Mouse (Mus musculus) forebrain, embryonic 10.5 days (tissue): ENCODE results near the gene Pdss2. TPM values are rescaled to one million over a fixed set of nuclear protein-coding genes. Genes with fewer than 3 reads are reported as not detected.

ENCODE experiments used
- DNase-seq: peaks from one replicate; pipeline ENCODE4 v3.0.0-alpha.2; 2017; ENCODE audit warnings: low spot score; ENCODE audit errors: extremely low spot score
- H3K27ac ChIP-seq: fragments of 300-500 bp; sonication (generic); 2 replicates; pipeline ENCODE4 v1.5.1; 2016; ENCODE audit warnings: mild to moderate bottlenecking
- H3K27me3 ChIP-seq: fragments of 300-500 bp; sonication (generic); 2 replicates; pipeline ENCODE4 v1.6.1; 2016; ENCODE audit warnings: mild to moderate bottlenecking; ENCODE audit not compliant: poor library complexity, severe bottlenecking
- H3K36me3 ChIP-seq: fragments of 300-500 bp; sonication (generic); replicated peaks from 2 replicates; pipeline ENCODE4 v1.6.1; 2016; ENCODE audit warnings: mild to moderate bottlenecking, moderate library complexity
- H3K4me1 ChIP-seq: fragments of 300-500 bp; sonication (generic); 2 replicates; pipeline ENCODE4 v1.6.1; 2016
- H3K4me3 ChIP-seq: fragments of 300-500 bp; sonication (generic); 2 replicates; pipeline ENCODE4 v1.5.1; 2016; ENCODE audit warnings: mild to moderate bottlenecking, moderate library complexity
- H3K9me3 ChIP-seq: fragments of 300-500 bp; sonication (generic); 2 replicates; pipeline ENCODE4 v1.6.1; 2016; ENCODE audit warnings: mild to moderate bottlenecking, moderate library complexity
- WGBS: fragments of 180-500 bp; shearing (Covaris S2); methylation state at CpG from one replicate; pipeline ENCODE4 v1.1.7; 2016; 5-methylcytosine and 5-hydroxymethylcytosine counted together
- polyA plus RNA-seq: library from polyadenylated mRNA; unstranded; fragments of >200 nt; fragmentation: Nextera tagmentation; extraction: Ambion mirVana; gene quantifications from 2 replicates; pipeline ENCODE4 v1.2.1, GENCODE M21; 2016

Pdss2 gene
- polyA plus RNA-seq, 1 experiment from 2014 or later: 17.1 TPM

DNA sequence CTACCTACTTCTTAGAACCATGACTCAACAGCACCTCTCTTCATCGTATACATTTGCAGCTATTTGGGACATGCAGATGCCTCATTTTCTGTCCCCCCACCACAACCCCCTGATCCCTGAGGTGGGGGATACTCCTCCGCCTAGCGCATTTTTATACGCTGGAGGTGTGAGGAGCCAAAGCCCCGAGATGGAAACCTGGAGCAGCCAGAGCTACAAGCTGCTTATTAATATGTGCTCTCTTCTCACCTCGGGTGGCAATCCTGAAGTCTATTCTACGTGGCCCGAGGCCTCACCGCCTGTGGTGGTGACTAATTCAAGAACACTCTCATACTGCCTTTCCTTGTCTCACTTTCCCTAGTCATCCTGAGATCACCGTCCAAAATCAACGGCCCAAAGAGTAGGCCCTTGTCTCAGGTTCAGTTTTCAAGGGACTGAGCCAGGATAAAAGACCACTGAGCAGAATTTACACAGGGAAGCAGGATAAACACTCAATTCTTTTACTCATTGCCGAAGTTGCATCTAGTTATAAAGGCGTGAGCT lies 3.9 kb upstream of the Pdss2 start:
- H3K27me3 ChIP-seq: no peaks in the 10 kb centered on the region
- no peak overlapping the region for H3K4me3 ChIP-seq
- WGBS: 93% methylated on average over 13 of the region's 13 CpGs
- no peaks in the 10 kb centered on the region for H3K36me3 ChIP-seq
- peaks cover 17% of the 10 kb centered on the region for H3K4me1 ChIP-seq
- no peak overlapping the region for H3K27ac ChIP-seq
- DNase-seq: no peak
- no peaks in the 10 kb centered on the region for H3K9me3 ChIP-seq

DNA sequence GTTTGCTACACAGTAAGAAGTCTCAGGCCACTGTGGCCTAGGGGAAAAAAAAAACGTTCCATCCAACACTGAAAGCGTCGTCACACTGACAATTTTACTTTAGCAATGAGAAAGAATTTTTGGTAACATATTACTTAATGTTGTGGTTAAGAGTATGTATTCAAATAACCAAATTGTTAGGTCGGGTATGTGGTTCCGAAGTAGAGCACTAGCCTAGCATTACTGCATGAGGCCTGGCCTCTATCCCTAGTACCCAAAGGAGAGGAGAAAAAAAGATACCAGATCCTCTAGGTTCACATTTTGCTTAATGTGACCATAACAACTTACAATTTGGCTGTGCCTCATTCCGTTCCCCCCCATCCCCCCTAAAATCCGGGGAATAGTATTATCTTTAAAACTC lies 807 bp upstream of the Pdss2 start:
- 22% methylated on average over 7 of the region's 7 CpGs for WGBS
- peak overlapping the region; percentile 91 for H3K4me3 ChIP-seq

DNA sequence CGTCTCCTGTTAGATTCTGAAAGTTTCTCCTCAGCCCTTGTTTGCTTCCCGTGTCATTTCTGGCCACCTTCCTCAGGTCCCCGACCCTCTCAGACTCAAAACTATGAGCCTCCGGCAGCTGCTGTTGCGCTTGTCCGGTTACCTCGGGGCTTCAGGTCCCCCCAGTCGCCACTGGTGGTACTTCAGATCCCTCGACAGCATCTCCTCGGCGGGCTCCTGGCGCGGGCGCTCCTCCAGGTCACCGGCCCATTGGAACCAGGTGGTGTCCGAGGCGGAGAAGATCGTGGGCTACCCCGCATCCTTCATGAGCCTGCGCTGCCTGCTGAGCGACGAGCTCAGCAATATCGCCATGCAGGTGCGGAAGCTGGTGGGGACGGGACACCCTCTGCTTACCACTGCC lies 373 bp downstream of the Pdss2 start:
- WGBS: 0% methylated on average over 25 of the region's 25 CpGs
- H3K27ac ChIP-seq: peak overlapping the region; percentile 95
- DNase-seq: no peak
- H3K9me3 ChIP-seq: no peaks in the 10 kb centered on the region
- H3K27me3 ChIP-seq: no peaks in the 10 kb centered on the region
- no peaks in the 10 kb centered on the region; the same call in 1 of the 2 replicates for H3K36me3 ChIP-seq
- peaks cover 20% of the 10 kb centered on the region for H3K4me1 ChIP-seq
- H3K4me3 ChIP-seq: peak overlapping the region; percentile 91

More for the DNA sequence above, 807 bp upstream of the Pdss2 start:
- Histone ChIP-seq H3K27ac (peak overlapping the region; percentile 95), H3K36me3 (no peaks in the 10 kb centered on the region; the same call in 1 of the 2 replicates), H3K4me1 (peaks cover 20% of the 10 kb centered on the region), H3K9me3 (no peaks in the 10 kb centered on the region), H3K27me3 (no peaks in the 10 kb centered on the region)
- no peak for DNase-seq

DNA sequence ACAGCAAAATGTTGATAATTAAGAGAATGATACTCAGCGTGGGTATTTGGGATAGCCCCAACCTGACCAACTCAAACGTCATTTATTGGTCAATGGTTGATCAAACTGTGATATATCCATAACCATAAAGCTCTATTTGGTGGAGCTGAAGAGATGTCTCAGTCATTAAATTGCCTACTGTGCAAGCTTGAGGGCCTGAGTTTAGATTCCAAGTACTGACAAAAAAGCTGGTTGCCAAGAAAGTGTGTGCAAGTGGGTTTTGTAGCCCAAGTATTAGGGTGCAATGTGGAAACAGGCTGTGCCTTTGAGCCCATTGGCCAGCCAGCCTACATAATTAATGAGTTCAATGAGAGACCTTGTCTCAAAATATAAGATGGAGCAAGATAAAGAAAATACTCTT lies 2.1 kb downstream of the Pdss2 start:
- H3K27ac ChIP-seq: no peak overlapping the region
- H3K9me3 ChIP-seq: no peaks in the 10 kb centered on the region
- no peak overlapping the region for H3K4me3 ChIP-seq
- no peak for DNase-seq
- 93% methylated on average over 2 of the region's 2 CpGs for WGBS
- no peaks in the 10 kb centered on the region; the same call in 1 of the 2 replicates for H3K36me3 ChIP-seq
- peaks cover 20% of the 10 kb centered on the region for H3K4me1 ChIP-seq
- no peaks in the 10 kb centered on the region for H3K27me3 ChIP-seq

DNA sequence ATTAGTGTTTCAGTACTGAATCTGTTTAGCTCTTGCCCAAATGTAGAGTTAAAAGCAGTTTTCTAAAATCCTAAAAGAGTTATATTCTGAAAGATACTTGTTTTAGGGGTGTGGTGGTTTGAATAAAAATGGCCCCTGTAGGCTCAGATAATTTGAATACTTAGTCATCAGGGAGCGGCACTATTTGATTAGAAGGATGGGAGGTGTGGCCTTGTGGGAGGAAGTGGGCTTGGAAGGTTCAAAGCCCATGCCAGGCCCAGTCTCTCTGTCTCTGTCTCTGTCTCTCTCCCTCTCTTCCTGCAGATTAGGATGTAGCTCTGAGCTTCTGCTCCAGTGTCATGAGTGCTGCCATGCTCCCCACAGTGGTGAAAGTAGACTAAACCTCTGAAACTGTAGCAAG lies 5.1 kb downstream of the Pdss2 start:
- no peak overlapping the region for H3K27ac ChIP-seq
- H3K9me3 ChIP-seq: no peaks in the 10 kb centered on the region
- 93% methylated on average over 1 of the region's 1 CpGs for WGBS
- H3K36me3 ChIP-seq: peaks cover 2% of the 10 kb centered on the region; the same call in 1 of the 2 replicates
- H3K4me3 ChIP-seq: no peak overlapping the region
- no peaks in the 10 kb centered on the region for H3K27me3 ChIP-seq
- DNase-seq: no peak
- H3K4me1 ChIP-seq: peaks cover 11% of the 10 kb centered on the region

DNA sequence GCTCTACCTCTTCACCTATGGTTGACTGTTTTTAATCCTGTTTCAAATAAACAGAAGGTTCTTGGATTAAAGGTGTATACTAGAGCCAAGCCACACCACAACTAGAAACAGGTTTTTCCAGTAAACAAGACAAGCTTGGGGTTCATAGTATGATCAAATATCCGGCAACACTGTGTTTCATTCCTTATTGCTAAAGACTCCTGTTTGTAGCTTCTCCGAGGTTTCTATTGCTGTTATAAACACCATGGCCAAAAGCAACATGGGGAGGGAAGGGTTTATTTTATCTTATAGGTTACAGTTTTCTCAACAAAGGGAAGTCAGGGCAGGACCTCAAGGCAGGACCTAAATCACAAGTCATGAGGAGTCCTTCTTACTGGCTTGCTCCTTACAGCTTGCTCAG lies 8.0 kb downstream of the Pdss2 start:
- no peaks in the 10 kb centered on the region for H3K27me3 ChIP-seq
- H3K9me3 ChIP-seq: no peaks in the 10 kb centered on the region
- H3K4me3 ChIP-seq: no peak overlapping the region
- DNase-seq: no peak
- WGBS: 94% methylated on average over 2 of the region's 2 CpGs
- H3K4me1 ChIP-seq: no peaks in the 10 kb centered on the region
- H3K36me3 ChIP-seq: peaks cover 2% of the 10 kb centered on the region; the same call in 1 of the 2 replicates
- H3K27ac ChIP-seq: no peak overlapping the region

DNA sequence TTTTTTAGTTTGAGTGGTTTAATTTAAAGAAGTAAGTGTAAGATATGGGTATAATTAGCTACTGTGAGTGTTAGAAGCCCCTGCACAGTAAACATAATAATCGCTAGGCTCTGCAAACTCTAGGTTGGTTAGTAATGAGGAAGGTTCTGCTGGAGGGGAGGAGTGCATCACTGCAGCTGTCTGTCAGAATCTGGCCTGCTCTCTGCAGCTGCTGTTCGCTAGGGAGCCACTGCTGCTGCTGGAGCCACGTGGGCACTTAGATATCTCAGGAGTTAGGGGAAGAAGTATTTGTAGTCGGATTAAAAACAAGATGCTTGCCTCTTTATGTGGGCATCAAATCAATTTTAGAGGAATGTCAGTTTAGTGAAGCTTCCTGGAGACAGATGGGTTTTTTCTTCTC lies 13.2 kb downstream of the Pdss2 start:
- H3K4me3 ChIP-seq: no peak overlapping the region
- no peaks in the 10 kb centered on the region for H3K4me1 ChIP-seq
- no peak overlapping the region for H3K27ac ChIP-seq
- 79% methylated on average over 4 of the region's 4 CpGs for WGBS
- H3K27me3 ChIP-seq: no peaks in the 10 kb centered on the region
- no peak for DNase-seq
- H3K36me3 ChIP-seq: peaks cover 5% of the 10 kb centered on the region
- H3K9me3 ChIP-seq: peaks cover 6% of the 10 kb centered on the region

DNA sequence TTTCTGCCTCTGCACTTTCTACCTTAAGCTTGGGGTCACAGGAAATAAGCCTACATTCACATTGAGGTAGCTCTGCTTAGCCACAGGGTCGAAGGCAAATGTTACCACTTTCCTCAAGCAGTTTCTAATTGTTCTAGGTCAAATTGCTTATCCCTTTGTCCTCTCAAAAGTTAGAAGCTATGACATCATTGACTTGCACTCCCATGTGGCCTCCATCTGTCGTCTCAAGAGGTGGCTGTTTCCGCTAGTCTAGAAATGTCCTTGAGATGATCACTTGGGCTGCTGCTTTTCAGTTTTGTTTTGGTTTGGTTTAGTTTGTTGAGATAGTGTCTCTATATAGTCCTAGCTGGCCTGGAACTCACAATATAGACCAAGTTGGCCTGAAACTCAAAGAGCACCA lies 13.7 kb downstream of the Pdss2 start:
- H3K9me3 ChIP-seq: peaks cover 11% of the 10 kb centered on the region
- peaks cover 10% of the 10 kb centered on the region for H3K36me3 ChIP-seq
- H3K27me3 ChIP-seq: no peaks in the 10 kb centered on the region
- DNase-seq: no peak
- H3K4me1 ChIP-seq: no peaks in the 10 kb centered on the region
- WGBS: 84% methylated on average over 3 of the region's 3 CpGs
- no peak overlapping the region for H3K27ac ChIP-seq
- no peak overlapping the region for H3K4me3 ChIP-seq

DNA sequence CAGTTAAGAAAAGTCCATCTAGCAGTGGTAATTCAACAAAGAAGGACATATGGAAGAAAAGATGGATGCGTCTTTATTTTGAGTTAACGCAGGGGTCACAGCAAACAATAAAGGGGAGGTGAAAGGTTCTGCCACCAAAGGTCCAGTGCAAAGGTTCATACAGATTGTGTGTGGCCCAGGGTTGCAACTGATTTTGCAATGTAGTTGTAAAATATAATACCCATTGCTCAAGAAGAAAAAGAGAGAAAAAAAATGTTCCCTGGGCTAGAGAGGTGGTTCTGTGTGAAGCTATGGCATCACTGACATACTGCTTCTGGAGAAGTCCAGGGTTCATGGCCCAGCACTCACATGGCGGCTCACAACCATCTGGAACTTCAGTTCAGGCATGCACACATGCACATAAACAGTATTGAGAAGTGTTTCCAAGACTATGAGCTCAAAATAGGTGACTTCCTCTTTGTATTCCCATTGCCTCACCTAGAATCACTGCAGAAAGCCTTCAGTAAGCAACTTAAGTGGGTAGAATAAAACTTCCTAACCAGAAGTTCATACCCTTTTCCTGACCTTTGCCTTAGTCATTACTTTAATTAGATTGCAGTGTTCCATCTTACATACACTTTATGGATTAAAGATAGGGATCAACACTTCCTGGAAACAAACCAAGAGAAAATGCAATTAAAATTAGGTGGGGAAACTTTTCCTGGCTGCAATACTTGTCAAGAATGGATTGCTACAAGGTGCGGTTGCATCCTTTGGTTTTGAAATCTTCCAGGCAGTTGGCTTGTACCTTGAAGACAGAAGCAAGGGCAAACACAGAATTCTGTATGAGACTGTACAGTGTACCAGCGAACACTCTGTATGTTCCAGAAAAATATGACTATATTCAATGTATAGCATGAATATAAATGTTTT lies 14.7 kb downstream of the Pdss2 start:
- Histone ChIP-seq H3K9me3 (peaks cover 12% of the 10 kb centered on the region), H3K27me3 (no peaks in the 10 kb centered on the region), H3K27ac (no peak overlapping the region), H3K4me3 (no peak overlapping the region), H3K36me3 (peaks cover 15% of the 10 kb centered on the region), H3K4me1 (no peaks in the 10 kb centered on the region)
- no peak for DNase-seq
- WGBS: 94% methylated on average over 5 of the region's 5 CpGs

DNA sequence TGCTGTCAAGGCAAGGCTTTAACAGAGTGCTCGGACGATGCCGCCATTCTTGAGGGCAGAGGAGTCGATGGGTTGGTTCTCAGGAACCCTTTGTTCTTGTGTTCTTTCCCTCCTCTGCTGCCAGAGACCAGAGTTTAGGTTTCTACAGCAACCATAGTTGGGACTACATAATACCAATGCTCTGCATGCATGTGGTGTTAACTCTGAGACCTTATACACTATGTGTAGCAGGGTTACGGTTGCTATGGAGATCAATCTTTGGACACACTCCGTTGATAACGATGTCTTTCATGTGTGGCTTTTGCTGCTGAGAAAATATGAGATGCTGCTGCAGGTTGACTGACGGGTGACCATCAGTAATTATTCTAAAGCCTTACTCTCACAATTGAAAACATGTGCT lies 20.9 kb downstream of the Pdss2 start:
- no peak overlapping the region for H3K27ac ChIP-seq
- no peak overlapping the region for H3K4me3 ChIP-seq
- WGBS: 81% methylated on average over 8 of the region's 8 CpGs
- H3K36me3 ChIP-seq: peaks cover 15% of the 10 kb centered on the region
- H3K9me3 ChIP-seq: peaks cover 12% of the 10 kb centered on the region
- peaks cover 49% of the 10 kb centered on the region for H3K4me1 ChIP-seq
- H3K27me3 ChIP-seq: no peaks in the 10 kb centered on the region
- DNase-seq: no peak

DNA sequence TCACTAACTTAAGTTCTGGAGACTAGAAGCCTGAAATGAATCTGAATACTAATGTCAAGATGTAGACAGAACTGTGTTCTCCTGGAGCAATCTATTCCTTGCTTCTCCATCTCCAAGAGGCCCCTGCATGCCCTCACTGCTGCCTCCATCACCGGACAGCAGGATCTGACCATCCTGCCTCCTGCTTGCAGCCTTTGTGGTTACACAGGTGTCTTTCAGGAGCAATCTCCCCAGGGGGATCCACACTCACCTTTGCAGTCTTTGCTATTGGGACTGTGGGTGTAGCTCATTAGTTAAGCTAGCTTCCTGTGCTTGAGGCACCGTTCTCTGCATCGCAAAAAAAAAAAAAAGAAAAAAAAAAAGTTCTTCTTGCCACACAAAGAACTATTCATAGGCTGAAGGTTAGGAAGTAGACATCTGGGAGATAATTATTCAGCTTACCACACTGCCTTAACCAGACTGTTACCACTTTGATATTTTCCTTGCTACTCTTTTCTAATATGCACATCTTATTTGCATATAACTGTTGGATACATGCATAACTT lies 23.0 kb downstream of the Pdss2 start:
- peaks cover 8% of the 10 kb centered on the region for H3K9me3 ChIP-seq
- H3K36me3 ChIP-seq: peaks cover 12% of the 10 kb centered on the region
- H3K27me3 ChIP-seq: no peaks in the 10 kb centered on the region
- 0 out of 2 replicates have a peak overlapping the region, but pooled peaks have one; percentile 48 for H3K27ac ChIP-seq
- peaks cover 56% of the 10 kb centered on the region for H3K4me1 ChIP-seq
- no peak overlapping the region for H3K4me3 ChIP-seq
- DNase-seq: no peak
- WGBS: 18% methylated on average over 3 of the region's 3 CpGs

DNA sequence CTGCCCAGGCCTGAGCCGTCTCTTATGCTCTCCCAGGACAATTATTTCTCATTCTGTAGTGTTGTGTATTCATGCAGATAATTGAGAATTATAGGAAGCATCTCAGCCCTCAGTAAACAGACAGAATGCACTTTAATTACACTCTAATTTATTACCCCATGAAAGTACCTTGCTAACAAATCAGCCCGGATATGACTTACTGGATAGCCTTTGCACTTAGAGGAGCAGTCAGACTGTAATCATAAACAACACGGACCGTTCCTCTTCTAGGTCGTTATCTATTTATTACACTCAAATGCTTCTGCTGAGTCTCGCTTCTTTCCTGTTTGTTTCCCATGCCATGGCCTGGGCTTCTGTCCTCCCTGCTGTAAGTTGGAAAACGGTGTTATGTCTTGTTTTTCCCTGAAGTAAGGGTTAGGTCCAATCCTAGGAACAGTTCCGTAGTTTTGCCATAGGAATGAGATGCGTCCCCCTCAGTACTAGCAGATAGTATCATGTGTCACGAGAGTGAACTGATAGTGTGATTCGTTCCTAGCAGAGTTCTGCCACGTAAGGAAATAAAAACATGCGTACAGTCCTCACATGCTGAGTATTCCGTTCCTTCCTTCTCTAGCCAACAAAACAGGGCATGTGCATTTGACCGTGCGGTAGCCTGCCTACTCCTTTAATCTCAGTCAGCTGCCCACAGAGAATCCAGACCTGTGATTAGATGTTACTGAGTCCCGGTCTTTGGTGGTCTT lies 24.3 kb downstream of the Pdss2 start:
- Histone ChIP-seq H3K4me3 (no peak overlapping the region), H3K4me1 (peaks cover 56% of the 10 kb centered on the region), H3K27ac (0 out of 2 replicates have a peak overlapping the region, but pooled peaks have one; percentile 35), H3K36me3 (0 out of 2 replicates have a peak, but pooled peaks cover 3% of the 10 kb centered on the region), H3K27me3 (no peaks in the 10 kb centered on the region), H3K9me3 (no peaks in the 10 kb centered on the region)
- DNase-seq: no peak
- 53% methylated on average over 17 of the region's 17 CpGs for WGBS
